Mouse (Mus musculus) kidney, adult 2 months (tissue): ENCODE measurements around the gene Wwox.

Experiments used
- CTCF ChIP-seq: fragments of 200-500 bp; conservative IDR thresholded peaks from 2 replicates; pipeline ENCODE4 v1.5.1; 2011; ENCODE audit warnings: low read depth, mild to moderate bottlenecking, control low read depth, low read length, moderate library complexity, mixed read lengths; ENCODE audit not compliant: insufficient read depth, insufficient read length
- POLR2A ChIP-seq: fragments of 200-500 bp; IDR thresholded peaks from one replicate; pipeline ENCODE4 v1.6.1; 2011; ENCODE audit warnings: low read depth, low read length, control low read depth

GRCm38 (mm10) chr8:114473546-114473945, 34.1 kb downstream of the Wwox start:
- no peak for TF ChIP-seq CTCF
- TF ChIP-seq POLR2A, result no peak
